In the genomic region with DNA sequence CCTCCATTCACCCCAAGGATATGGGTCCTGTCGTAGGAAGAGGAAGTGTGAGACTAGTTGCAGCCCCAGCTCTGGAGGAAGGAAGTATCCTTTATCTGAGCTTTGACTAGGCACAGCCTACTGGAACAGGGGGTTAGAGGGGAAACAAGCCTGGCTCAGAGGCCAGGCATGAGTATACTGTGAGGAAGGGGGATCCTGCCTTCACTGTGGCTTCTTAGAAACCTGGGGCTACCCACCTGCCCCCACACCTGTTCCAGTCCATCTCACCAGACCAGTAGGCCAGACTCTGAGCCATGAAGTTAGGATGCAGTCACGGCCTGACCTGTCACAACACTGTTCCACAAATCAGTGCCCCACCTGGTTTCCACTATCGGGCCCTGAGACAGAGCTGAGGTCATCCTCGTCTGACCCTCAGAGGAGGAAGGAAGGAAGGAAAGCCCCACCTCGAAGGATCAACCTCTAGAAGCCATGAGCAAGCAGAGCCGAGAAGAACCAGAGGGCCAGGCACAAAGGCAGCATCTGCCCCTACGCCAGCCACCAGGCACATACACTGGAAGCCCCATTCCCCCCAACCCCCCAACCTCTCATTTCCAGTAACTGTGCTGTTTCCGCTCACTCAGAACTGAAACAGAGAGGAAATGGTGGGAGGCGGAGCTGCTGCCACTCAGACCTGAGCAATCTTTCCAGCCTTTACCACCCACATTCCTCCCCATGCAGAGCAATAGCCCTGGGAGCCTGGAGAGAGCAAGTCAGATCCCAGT, we compare ENCODE assay signal across 8 mouse cellular contexts. TPM values are rescaled to one million over a fixed set of nuclear protein-coding genes. Genes with fewer than 3 reads are reported as not detected.
DNase-seq lines count a peak whose midpoint lies in the region; ATAC-seq and TF ChIP-seq lines count a peak whose summit lies in the region.

No protein-coding gene starts in this region.

- peaks cover 94% of the 10 kb centered on the region for H3K79me2 ChIP-seq in myocyte (ENCODE audit: control insufficient read depth, insufficient read depth)

- peaks cover 100% of the 10 kb centered on the region for H3K4me1 ChIP-seq in heart, embryonic 13.5 days
- peaks cover 80% of the 10 kb centered on the region for H3K4me1 ChIP-seq in limb, embryonic 11.5 days (ENCODE audit: control insufficient read depth, insufficient read depth, low read length)

- no peaks in the 10 kb centered on the region for H3K27me3 ChIP-seq in heart, embryonic 13.5 days (replicated peaks)
- no peaks in the 10 kb centered on the region for H3K27me3 ChIP-seq in limb, embryonic 11.5 days (ENCODE audit: control insufficient read depth, insufficient read depth, low read length)
- H3K27me3 ChIP-seq in myocyte (ENCODE audit: control insufficient read depth, insufficient read depth, insufficient read length) = no peaks in the 10 kb centered on the region

- no peak for TF ChIP-seq POLR2A in myocyte (IDR thresholded peaks at IDR 0.05; ENCODE audit: insufficient read length, low read depth)

- H3K27ac ChIP-seq in heart, embryonic 13.5 days (replicated peaks) = peak overlapping the region; percentile 88
- peak overlapping the region; percentile 87 for H3K27ac ChIP-seq in limb, embryonic 11.5 days (replicated peaks; ENCODE audit: low read depth, low read length)

- ATAC-seq in activated CD4-positive, CD25-positive, alpha-beta regulatory T cell, adult 4 months = peak; percentile 69
- ATAC-seq in heart, embryonic 13.5 days (ENCODE audit: extremely low read depth, insufficient number of reproducible peaks, low FRiP score, low TSS enrichment) = no peak
- ATAC-seq in limb, embryonic 11.5 days (ENCODE audit: insufficient number of reproducible peaks, low FRiP score, low TSS enrichment, low read depth) = 0 out of 2 replicates have a peak, but pooled peaks have one; percentile 19

- peak; percentile 46 for DNase-seq in adrenal gland, adult 2 months
- no peak for DNase-seq in adrenal gland, postnatal 25 days
- DNase-seq in limb, embryonic 11.5 days (ENCODE audit: low spot score) = peak; percentile 61
- DNase-seq in frontal cortex, postnatal 14 days (ENCODE audit: low spot score in 2 of 2) = no peak
- no peak for DNase-seq in cerebellum, adult 9-11 months

- peak overlapping the region; percentile 60 for H3K9ac ChIP-seq in heart, embryonic 13.5 days
- H3K9ac ChIP-seq in limb, embryonic 11.5 days (ENCODE audit: low read length) = peak overlapping the region; percentile 37

- WGBS in heart, embryonic 13.5 days = 37% methylated on average over 9 of the region's 9 CpGs
- WGBS in limb, embryonic 11.5 days = 9% methylated on average over 9 of the region's 9 CpGs

- H3K9me3 ChIP-seq in heart, embryonic 13.5 days = no peaks in the 10 kb centered on the region
- no peaks in the 10 kb centered on the region for H3K9me3 ChIP-seq in limb, embryonic 11.5 days (ENCODE audit: control insufficient read depth, low read length)

- H3ac ChIP-seq in myocyte (ENCODE audit: control insufficient read depth, insufficient read length) = no peak overlapping the region

- peak overlapping the region; percentile 11; the same call in 1 of the 2 replicates for H3K4me3 ChIP-seq in heart, embryonic 13.5 days
- H3K4me3 ChIP-seq in limb, embryonic 11.5 days (ENCODE audit: low read depth, low read length) = peak overlapping the region; percentile 6; the same call in 1 of the 2 replicates
- no peak overlapping the region for H3K4me3 ChIP-seq in myocyte

- H3K4me2 ChIP-seq in heart, embryonic 13.5 days = peak overlapping the region; percentile 53
- H3K4me2 ChIP-seq in limb, embryonic 11.5 days (ENCODE audit: low read depth, severe bottlenecking) = peak overlapping the region; percentile 36
- peak overlapping the region; percentile 62 for H3K4me2 ChIP-seq in myocyte (ENCODE audit: low read depth)

- 0 out of 2 replicates have a peak, but pooled peaks cover 4% of the 10 kb centered on the region for H3K36me3 ChIP-seq in heart, embryonic 13.5 days
- no peaks in the 10 kb centered on the region for H3K36me3 ChIP-seq in limb, embryonic 11.5 days (ENCODE audit: control insufficient read depth, insufficient read depth, low read length)
- no peaks in the 10 kb centered on the region for H3K36me3 ChIP-seq in myocyte (ENCODE audit: control insufficient read depth, insufficient read depth)

TF ChIP-seq in myocyte, 11 proteins besides CTCF, POLR2A, EP300 and RAD21:
- TF ChIP-seq MYOD1 (IDR thresholded peaks at IDR 0.05; ENCODE audit: control insufficient read depth in 1 of 3, insufficient read length in 2 of 3, low read depth in 2 of 3) (peak in 2 of 3 experiments; percentile 55 to 57), REST (IDR thresholded peaks at IDR 0.05; ENCODE audit: insufficient read depth, insufficient read length) (no peak), SRF (IDR thresholded peaks at IDR 0.05; ENCODE audit: control insufficient read depth, insufficient read length, low read depth) (no peak)

RNA-seq across cellular contexts. Expression of a gene that starts 23.3 kb away (rescaled TPM):
- total RNA-seq in adrenal gland, adult 2 months (2021) = 10 to 100 TPM; 17.6 to 21.1 TPM
- 37.1 and 49.2 TPM in 2 replicates for polyA plus RNA-seq in adrenal gland, adult 2 months (2012; rRNA removed)
- 17.7 and 24.8 TPM in 2 replicates for total RNA-seq in adrenal gland, postnatal 25 days (2021)
- polyA plus RNA-seq in activated CD4-positive, CD25-positive, alpha-beta regulatory T cell, adult 4 months (2017; shearing (Covaris generic)) = 10 to 100 TPM; 22.2 to 28.7 TPM
- polyA plus RNA-seq in heart, embryonic 13.5 days (2015; fragmentation: Nextera tagmentation; extraction: Ambion mirVana) = 11.4 and 12.1 TPM in 2 replicates
- 14.5 and 15.0 TPM in 2 replicates for polyA plus RNA-seq in limb, embryonic 11.5 days (2014; fragmentation: Nextera tagmentation; extraction: Ambion mirVana)
- 16.3 TPM for polyA plus RNA-seq in myocyte (2012; fragmentation: generic; extraction: Trizol)

RNA-seq across cellular contexts. Expression of a gene that starts 48.2 kb away (rescaled TPM):
- total RNA-seq in adrenal gland, adult 2 months (2021) = 10 to 100 TPM; 46.4 to 70.8 TPM
- 70.1 and 84.9 TPM in 2 replicates for polyA plus RNA-seq in adrenal gland, adult 2 months (2012; rRNA removed)
- 62.7 and 63.4 TPM in 2 replicates for total RNA-seq in adrenal gland, postnatal 25 days (2021)
- polyA plus RNA-seq in activated CD4-positive, CD25-positive, alpha-beta regulatory T cell, adult 4 months (2017; shearing (Covaris generic)) = 10 to 100 TPM; 22.4 to 23.9 TPM
- 12.8 and 13.8 TPM in 2 replicates for polyA plus RNA-seq in heart, embryonic 13.5 days (2015; fragmentation: Nextera tagmentation; extraction: Ambion mirVana)
- 36.3 and 40.9 TPM in 2 replicates for polyA plus RNA-seq in limb, embryonic 11.5 days (2014; fragmentation: Nextera tagmentation; extraction: Ambion mirVana)
- polyA plus RNA-seq in myocyte (2012; fragmentation: generic; extraction: Trizol) = 31.4 TPM

Comparison
In these comparisons a context has a peak if more than half of its experiments do, and no peak if none do; other contexts are left out.
1. DNase-seq: peak in adrenal gland, adult 2 months (single experiment) and limb, embryonic 11.5 days (single experiment); none in adrenal gland, postnatal 25 days (single experiment), frontal cortex, postnatal 14 days (0 of 2) and cerebellum, adult 9-11 months (single experiment).
2. Peak in every context shown above with its lines, with median percentiles within 50 percentile points of each other: H3K4me2 ChIP-seq.